Mouse (Mus musculus): ENCODE measurements around the gene Wdr26. TPM values are rescaled to one million over a fixed set of nuclear protein-coding genes. Genes with fewer than 3 reads are reported as not detected.
A peak's percentile ranks its signal among the peaks of the same experiment; 100 is the strongest.

The Wdr26 gene
- polyA plus RNA-seq, 1 experiment from 2014 or later = 32.0 TPM

DNA sequence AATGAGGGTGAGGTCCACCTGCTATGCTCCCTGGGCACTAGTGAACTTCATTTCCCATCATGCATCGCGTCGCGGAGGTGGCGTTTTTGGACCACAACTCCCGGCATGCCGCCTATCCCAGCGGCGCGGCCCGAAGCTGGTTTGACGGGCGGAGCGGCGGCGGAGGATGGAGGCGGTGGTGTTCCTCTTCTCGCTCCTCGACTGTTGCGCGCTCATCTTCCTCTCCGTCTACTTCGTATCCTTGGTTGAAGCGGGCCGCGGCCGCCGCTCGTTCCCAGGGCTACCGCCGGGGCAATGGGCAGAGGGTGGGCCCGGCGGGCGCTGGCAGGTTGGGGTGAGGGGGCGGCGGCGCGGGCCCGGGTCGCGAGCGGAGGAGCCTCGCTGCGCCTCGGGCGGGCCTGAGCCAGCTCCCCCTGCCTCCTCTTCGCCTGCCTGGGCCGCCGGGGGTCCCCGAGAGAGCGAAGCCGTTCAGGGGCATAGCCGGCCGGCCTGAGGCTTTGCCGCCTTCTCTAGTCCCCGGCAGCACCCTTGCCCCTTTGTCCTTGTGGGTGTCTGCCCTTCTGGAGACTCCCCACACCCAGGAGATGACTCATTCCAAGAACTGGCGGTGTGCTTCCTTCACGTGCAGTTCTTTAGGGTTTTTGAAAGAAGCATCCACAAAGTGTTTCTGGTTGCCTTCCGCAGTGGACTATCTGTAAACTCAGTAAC is 60.8 kb downstream of the Wdr26 start:
- Histone ChIP-seq H3K36me3 (ENCODE audit: control insufficient read depth, insufficient read depth) (no peaks in the 10 kb centered on the region; the same call in 1 of the 2 replicates), H3K9ac (replicated peaks; ENCODE audit: low read depth, low read length) (peak overlapping the region; percentile 92), H3K27ac (ENCODE audit: low read length) (peak overlapping the region; percentile 90), H3K9me3 (ENCODE audit: control insufficient read depth, low read length) (no peaks in the 10 kb centered on the region), H3K4me1 (replicated peaks; ENCODE audit: control insufficient read depth, insufficient read depth, low read length) (peaks cover 15% of the 10 kb centered on the region), H3K4me2 (ENCODE audit: low read length) (peak overlapping the region; percentile 74), H3K27me3 (replicated peaks; ENCODE audit: control insufficient read depth, insufficient read depth, low read length) (no peaks in the 10 kb centered on the region), H3K4me3 (replicated peaks; ENCODE audit: low read length) (peak overlapping the region; percentile 84)
- ATAC-seq = peak; percentile 93
- under 1% methylated on average over 48 of the region's 59 CpGs for WGBS

DNA sequence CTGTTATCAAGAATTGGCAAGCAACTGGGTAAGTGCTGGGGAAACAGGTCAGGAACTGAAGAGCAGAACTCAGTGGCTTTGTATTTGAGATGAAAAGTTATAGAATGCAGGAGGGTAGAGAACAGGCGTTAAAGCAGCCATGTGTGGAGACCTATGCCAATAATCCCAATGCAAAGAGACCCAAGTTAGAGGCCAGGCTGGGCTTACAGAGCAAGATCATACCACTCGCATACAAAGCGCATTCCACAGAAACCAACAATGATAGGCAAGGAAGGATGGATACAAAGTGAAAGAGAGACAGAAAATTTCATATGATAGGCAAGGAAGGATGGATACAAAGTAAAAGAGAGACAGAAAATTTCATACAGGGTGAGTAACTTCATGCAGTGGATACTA is 61.4 kb downstream of the Wdr26 start:
- peak overlapping the region; percentile 84; the same call in 1 of the 2 replicates for H3K4me3 ChIP-seq (replicated peaks; ENCODE audit: low read length)
- 61% methylated on average over 3 of the region's 3 CpGs for WGBS
- ATAC-seq = peak; percentile 35
- no peaks in the 10 kb centered on the region; the same call in 1 of the 2 replicates for H3K36me3 ChIP-seq (ENCODE audit: control insufficient read depth, insufficient read depth)
- no peaks in the 10 kb centered on the region for H3K27me3 ChIP-seq (replicated peaks; ENCODE audit: control insufficient read depth, insufficient read depth, low read length)
- no peak overlapping the region for H3K27ac ChIP-seq (ENCODE audit: low read length)
- H3K9ac ChIP-seq (replicated peaks; ENCODE audit: low read depth, low read length) = no peak overlapping the region
- no peaks in the 10 kb centered on the region for H3K9me3 ChIP-seq (ENCODE audit: control insufficient read depth, low read length)
- peaks cover 17% of the 10 kb centered on the region for H3K4me1 ChIP-seq (replicated peaks; ENCODE audit: control insufficient read depth, insufficient read depth, low read length)
- no peak overlapping the region for H3K4me2 ChIP-seq (ENCODE audit: low read length)

DNA sequence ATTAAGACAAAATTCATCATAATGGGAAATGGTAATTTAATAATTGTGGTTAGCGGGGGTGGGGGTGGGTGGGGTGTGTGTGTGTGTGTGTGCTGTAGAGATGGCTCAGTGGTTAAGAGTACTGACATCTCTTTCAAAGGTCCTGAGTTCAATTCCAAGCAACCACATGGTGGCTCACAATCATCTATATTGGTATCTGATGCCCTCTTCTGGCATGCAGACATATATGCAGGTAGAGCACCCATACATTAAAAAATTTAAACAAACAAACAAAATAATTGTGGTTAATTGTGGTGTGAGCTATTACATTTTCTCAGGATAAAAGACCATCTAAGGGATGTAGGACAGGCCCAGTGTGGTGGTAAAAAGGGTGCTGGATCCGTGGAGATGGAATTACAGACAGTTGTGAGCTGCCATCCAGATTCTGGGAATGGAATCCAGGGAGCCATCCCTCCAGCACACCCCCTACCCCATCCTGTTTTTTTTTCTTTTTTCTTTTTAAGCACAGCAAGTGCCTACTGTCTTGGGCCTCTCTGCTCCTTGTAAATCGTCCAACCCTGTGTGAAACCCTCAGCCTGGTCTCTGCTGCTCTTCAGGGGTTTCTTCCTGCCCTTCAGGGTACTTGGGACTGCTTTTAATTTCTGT is 62.3 kb downstream of the Wdr26 start:
- WGBS = 69% methylated on average over 3 of the region's 3 CpGs
- H3K27ac ChIP-seq (ENCODE audit: low read length) = no peak overlapping the region
- H3K4me1 ChIP-seq (replicated peaks; ENCODE audit: control insufficient read depth, insufficient read depth, low read length) = peaks cover 25% of the 10 kb centered on the region
- ATAC-seq = no peak
- H3K4me2 ChIP-seq (ENCODE audit: low read length) = no peak overlapping the region
- no peak overlapping the region for H3K9ac ChIP-seq (replicated peaks; ENCODE audit: low read depth, low read length)
- H3K36me3 ChIP-seq (ENCODE audit: control insufficient read depth, insufficient read depth) = no peaks in the 10 kb centered on the region; the same call in 1 of the 2 replicates
- H3K4me3 ChIP-seq (replicated peaks; ENCODE audit: low read length) = no peak overlapping the region
- H3K9me3 ChIP-seq (ENCODE audit: control insufficient read depth, low read length) = no peaks in the 10 kb centered on the region
- no peaks in the 10 kb centered on the region for H3K27me3 ChIP-seq (replicated peaks; ENCODE audit: control insufficient read depth, insufficient read depth, low read length)

DNA sequence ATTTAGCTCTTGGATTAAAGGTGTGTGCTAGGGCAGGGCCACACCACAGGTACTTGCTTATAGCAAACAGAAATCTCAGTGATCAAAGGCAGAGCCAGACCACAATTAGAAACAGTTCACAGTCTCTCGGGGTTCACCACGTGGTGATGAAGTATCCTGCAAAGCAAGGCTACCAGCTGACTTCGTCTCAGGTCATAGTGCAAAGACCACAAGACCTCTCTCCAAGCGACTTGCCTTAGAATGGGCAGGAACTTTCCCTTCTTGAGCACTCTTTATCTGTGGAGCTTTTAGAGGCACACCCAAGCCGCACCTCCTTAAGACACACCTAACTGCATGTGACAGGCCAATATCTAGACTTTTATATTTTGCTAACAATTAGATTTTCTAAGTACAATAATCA is 63.3 kb downstream of the Wdr26 start:
- Histone ChIP-seq H3K4me2 (ENCODE audit: low read length) (no peak overlapping the region), H3K36me3 (ENCODE audit: control insufficient read depth, insufficient read depth) (no peaks in the 10 kb centered on the region), H3K4me3 (replicated peaks; ENCODE audit: low read length) (no peak overlapping the region), H3K4me1 (replicated peaks; ENCODE audit: control insufficient read depth, insufficient read depth, low read length) (peaks cover 25% of the 10 kb centered on the region), H3K9me3 (ENCODE audit: control insufficient read depth, low read length) (no peaks in the 10 kb centered on the region), H3K9ac (replicated peaks; ENCODE audit: low read depth, low read length) (no peak overlapping the region), H3K27ac (ENCODE audit: low read length) (no peak overlapping the region), H3K27me3 (replicated peaks; ENCODE audit: control insufficient read depth, insufficient read depth, low read length) (no peaks in the 10 kb centered on the region)
- WGBS = 73% methylated on average over 5 of the region's 5 CpGs
- no peak for ATAC-seq

DNA sequence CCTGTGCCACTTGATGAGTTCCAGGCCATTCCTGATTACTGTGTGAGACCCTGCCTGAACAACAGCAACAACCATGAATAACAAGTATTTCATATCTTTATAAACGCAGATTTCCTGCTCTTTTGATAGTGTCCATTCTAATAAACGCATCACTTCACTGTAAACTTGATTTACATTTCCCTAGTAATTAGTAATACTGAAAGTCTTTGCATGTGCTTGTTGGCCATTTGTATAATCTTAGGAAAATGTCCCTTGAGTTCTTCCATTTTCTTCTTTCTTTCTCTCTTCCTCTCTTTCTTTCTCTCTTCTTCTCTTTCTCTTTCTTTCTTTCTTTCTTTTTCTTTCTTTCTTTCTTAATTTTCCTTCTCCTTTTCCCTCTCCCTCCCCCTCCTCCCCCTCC is 65.6 kb downstream of the Wdr26 start:
- Histone ChIP-seq H3K36me3 (ENCODE audit: control insufficient read depth, insufficient read depth) (no peaks in the 10 kb centered on the region), H3K9me3 (ENCODE audit: control insufficient read depth, low read length) (no peaks in the 10 kb centered on the region), H3K9ac (replicated peaks; ENCODE audit: low read depth, low read length) (no peak overlapping the region), H3K4me1 (replicated peaks; ENCODE audit: control insufficient read depth, insufficient read depth, low read length) (peaks cover 17% of the 10 kb centered on the region), H3K4me3 (replicated peaks; ENCODE audit: low read length) (no peak overlapping the region), H3K27ac (ENCODE audit: low read length) (no peak overlapping the region), H3K27me3 (replicated peaks; ENCODE audit: control insufficient read depth, insufficient read depth, low read length) (no peaks in the 10 kb centered on the region), H3K4me2 (ENCODE audit: low read length) (no peak overlapping the region)
- 92% methylated on average over 2 of the region's 2 CpGs for WGBS
- ATAC-seq = no peak

DNA sequence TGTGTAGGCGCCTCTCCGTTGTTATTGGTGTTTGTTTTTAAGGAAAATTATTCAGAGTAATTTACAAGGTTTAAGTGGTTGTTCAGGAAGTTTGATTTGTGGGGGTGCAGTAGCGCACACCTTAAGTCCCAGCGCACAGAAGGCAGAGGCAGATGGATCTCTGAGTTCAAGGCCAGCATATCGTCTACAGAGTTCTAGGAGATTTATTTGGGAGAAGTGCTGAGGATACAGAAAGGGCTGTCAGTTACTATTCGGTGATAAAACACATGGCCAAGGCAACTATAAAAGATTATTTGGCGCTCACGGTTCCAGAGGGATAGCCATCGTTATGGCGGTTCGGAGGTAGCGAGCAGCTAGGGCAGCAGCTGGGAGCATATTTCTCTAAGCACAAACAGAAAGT is 66.8 kb downstream of the Wdr26 start:
- Histone ChIP-seq H3K9me3 (ENCODE audit: control insufficient read depth, low read length) (no peaks in the 10 kb centered on the region), H3K4me1 (replicated peaks; ENCODE audit: control insufficient read depth, insufficient read depth, low read length) (peaks cover 17% of the 10 kb centered on the region), H3K27ac (ENCODE audit: low read length) (peak overlapping the region; percentile 89), H3K4me2 (ENCODE audit: low read length) (peak overlapping the region; percentile 70), H3K27me3 (replicated peaks; ENCODE audit: control insufficient read depth, insufficient read depth, low read length) (no peaks in the 10 kb centered on the region), H3K4me3 (replicated peaks; ENCODE audit: low read length) (peak overlapping the region; percentile 70), H3K9ac (replicated peaks; ENCODE audit: low read depth, low read length) (peak overlapping the region; percentile 73), H3K36me3 (ENCODE audit: control insufficient read depth, insufficient read depth) (no peaks in the 10 kb centered on the region; the same call in 1 of the 2 replicates)
- ATAC-seq = no peak
- 15% methylated on average over 12 of the region's 12 CpGs for WGBS

DNA sequence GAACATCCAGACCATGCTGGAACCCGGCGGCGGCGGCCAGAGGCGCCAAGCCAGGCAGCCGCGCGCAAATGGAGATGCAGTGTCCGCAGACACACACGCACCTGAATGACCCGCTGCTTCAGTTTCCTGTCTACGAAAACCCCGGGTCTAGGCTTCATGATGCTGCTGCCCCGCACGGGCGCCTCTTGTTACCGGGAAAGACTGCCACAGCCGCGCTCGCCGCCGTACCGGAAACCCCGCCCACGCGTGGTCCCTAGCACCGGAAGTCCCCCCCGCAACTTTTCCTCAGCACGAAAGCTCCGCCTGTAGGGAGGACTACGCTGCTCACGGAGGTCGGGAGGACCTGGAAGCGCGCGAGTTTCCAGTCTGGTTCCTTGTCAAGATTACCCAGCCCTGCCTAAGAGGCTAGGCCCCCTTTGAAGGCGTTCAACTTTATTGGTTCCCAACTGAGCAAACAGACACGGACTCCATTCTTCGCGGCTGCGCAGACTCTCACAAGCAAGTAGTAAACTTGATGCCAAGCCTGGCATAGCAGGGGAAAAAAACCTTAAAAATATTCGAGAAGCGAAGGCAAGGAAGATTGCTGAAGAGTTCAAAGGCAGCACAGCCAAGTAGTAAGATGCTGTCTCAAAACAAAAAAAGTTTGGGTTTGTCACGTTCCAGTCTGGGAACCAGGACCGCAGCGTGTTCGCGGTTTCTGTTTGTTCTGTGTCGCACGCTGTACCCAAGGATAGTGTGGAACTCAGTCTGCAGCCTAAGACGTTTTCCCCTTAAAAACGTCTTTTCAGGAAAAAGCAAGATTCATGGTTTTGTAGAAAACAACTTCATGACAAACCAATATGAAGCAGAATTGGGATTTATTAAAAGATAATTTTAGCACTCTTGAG is 67.6 kb downstream of the Wdr26 start, which contains the start of the genes Nvl and Cnih4:
Gene Nvl (minus strand): TSS at position 255 of the 887 bp plus-strand sequence.
Gene Cnih4 (plus strand): TSS at position 744 of the 887 bp plus-strand sequence.
- Histone ChIP-seq H3K4me1 (replicated peaks; ENCODE audit: control insufficient read depth, insufficient read depth, low read length) (peaks cover 17% of the 10 kb centered on the region), H3K4me2 (ENCODE audit: low read length) (peak within 1 kb of the TSS; percentile 80), H3K4me3 (replicated peaks; ENCODE audit: low read length) (peak within 1 kb of the TSS; percentile 70), H3K27ac (ENCODE audit: low read length) (peak within 1 kb of the TSS; percentile 89), H3K9me3 (ENCODE audit: control insufficient read depth, low read length) (no peaks in the 10 kb centered on the region), H3K9ac (replicated peaks; ENCODE audit: low read depth, low read length) (peak within 1 kb of the TSS; percentile 73), H3K36me3 (ENCODE audit: control insufficient read depth, insufficient read depth) (no peaks in the 10 kb centered on the region; the same call in 1 of the 2 replicates), H3K27me3 (replicated peaks; ENCODE audit: control insufficient read depth, insufficient read depth, low read length) (no peaks in the 10 kb centered on the region)
- ATAC-seq = peak; percentile 100
- WGBS = under 1% methylated on average over 52 of the region's 52 CpGs

DNA sequence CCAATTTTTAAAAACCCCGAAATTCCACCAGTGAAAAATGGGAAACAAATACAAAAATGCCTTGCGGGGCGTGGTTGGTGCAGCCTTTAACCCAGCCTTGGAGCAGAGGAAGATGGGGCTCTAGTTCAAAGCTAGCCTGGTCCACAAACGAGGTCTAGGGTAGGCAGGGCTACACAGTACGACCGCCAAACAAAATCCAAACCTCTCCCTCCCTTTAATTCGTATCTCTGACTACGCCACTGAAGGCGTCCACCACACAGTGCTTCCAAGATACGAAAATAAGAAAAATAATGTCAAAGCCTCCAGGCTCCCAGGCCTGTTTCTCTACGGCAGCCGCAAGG is 68.2 kb downstream of the Wdr26 start:
- Histone ChIP-seq H3K4me2 (ENCODE audit: low read length) (peak overlapping the region; percentile 80), H3K4me1 (replicated peaks; ENCODE audit: control insufficient read depth, insufficient read depth, low read length) (peaks cover 17% of the 10 kb centered on the region), H3K9ac (replicated peaks; ENCODE audit: low read depth, low read length) (peak overlapping the region; percentile 73), H3K36me3 (ENCODE audit: control insufficient read depth, insufficient read depth) (peaks cover 3% of the 10 kb centered on the region), H3K27ac (ENCODE audit: low read length) (peak overlapping the region; percentile 49; the same call in 1 of the 2 replicates), H3K9me3 (ENCODE audit: control insufficient read depth, low read length) (no peaks in the 10 kb centered on the region), H3K27me3 (replicated peaks; ENCODE audit: control insufficient read depth, insufficient read depth, low read length) (no peaks in the 10 kb centered on the region), H3K4me3 (replicated peaks; ENCODE audit: low read length) (peak overlapping the region; percentile 70)
- peak; percentile 22 for ATAC-seq
- WGBS = under 1% methylated on average over 12 of the region's 12 CpGs

DNA sequence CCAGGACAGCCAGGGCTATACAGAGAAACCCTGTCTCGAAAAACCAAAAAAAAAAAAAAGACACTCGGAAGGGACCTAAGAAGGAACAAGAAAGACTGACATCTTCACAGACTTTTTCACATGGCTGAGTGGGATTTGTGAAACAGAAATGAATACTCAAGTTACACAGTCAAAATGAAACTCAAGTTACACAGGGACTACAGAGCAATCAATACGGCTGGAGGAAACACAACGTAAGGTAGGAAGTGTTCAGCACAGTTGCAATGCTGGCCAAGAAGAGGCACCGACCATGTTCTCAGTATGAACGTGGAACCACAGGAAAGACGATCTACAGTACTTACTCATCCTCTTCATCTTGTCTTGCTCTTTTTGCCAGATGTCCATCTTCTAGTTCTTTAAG is 73.1 kb downstream of the Wdr26 start:
- Histone ChIP-seq H3K27me3 (replicated peaks; ENCODE audit: control insufficient read depth, insufficient read depth, low read length) (no peaks in the 10 kb centered on the region), H3K9me3 (ENCODE audit: control insufficient read depth, low read length) (no peaks in the 10 kb centered on the region), H3K4me2 (ENCODE audit: low read length) (no peak overlapping the region), H3K36me3 (ENCODE audit: control insufficient read depth, insufficient read depth) (peaks cover 20% of the 10 kb centered on the region), H3K27ac (ENCODE audit: low read length) (no peak overlapping the region), H3K4me1 (replicated peaks; ENCODE audit: control insufficient read depth, insufficient read depth, low read length) (peaks cover 6% of the 10 kb centered on the region), H3K4me3 (replicated peaks; ENCODE audit: low read length) (no peak overlapping the region), H3K9ac (replicated peaks; ENCODE audit: low read depth, low read length) (no peak overlapping the region)
- 93% methylated on average over 7 of the region's 7 CpGs for WGBS
- ATAC-seq = no peak

Measured in forebrain, embryonic 16.5 days (tissue).